14 mouse cellular contexts compared by ENCODE assay signal in the genomic region with DNA sequence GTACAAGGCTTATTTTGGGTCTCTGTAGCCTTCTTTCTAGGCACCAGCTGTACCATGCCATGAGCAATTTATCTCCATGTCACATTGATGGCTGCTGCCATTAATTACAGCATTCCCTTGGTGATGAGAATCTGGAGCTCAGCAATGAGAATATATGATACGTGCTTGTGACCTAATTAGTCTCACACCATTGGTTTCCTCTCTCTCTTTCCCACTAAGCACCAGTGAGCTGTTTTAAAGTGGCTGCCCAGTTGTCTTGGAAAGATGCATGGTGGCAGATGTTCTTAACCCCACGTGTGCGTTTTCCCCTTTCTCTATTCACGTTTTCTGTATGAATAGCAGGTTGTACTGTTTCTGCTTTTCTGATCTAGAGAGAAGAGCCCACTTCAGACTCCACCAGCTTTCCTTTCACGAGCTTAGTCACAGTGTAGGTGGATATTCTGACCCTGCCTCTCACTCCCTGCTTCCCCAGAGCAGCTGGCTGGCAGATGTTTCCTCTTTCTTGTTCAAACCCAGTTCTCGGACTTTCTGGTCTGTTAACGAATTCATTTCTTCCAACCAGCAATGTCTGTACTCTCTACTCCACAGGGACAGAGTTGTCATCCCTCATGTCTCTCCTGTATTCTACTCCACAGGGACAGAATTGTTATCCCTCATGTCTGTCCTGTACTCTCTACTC. TPM values are rescaled to one million over a fixed set of nuclear protein-coding genes. Genes with fewer than 3 reads are reported as not detected.
DNase-seq lines count a peak whose midpoint lies in the region; ATAC-seq lines count a peak whose summit lies in the region.
"Had no signal": no experiment of that assay in that cellular context is flagged by ENCODE, and none has a peak within 500 bp of the region (broad histone marks: within the 10 kb centered on the region; RNA-seq: fewer than 3 reads in every experiment).

No protein-coding gene starts in this region.

- H3K4me3 ChIP-seq in kidney, embryonic 16.5 days (ENCODE audit: low read length): no peak overlapping the region
- H3K4me3 ChIP-seq in intestine, embryonic 16.5 days (ENCODE audit: low read length): no peak overlapping the region
- H3K4me3 ChIP-seq: heart, adult 2 months had no signal

- no peak overlapping the region for H3K4me2 ChIP-seq in kidney, embryonic 16.5 days (replicated peaks; ENCODE audit: low read depth, low read length)
- no peak overlapping the region for H3K4me2 ChIP-seq in intestine, embryonic 16.5 days (ENCODE audit: low read depth, low read length)

- no peak overlapping the region for H3K9ac ChIP-seq in kidney, embryonic 16.5 days (replicated peaks; ENCODE audit: low read length)
- no peak overlapping the region for H3K9ac ChIP-seq in intestine, embryonic 16.5 days (ENCODE audit: low read depth, low read length)

- DNase-seq in kidney, adult 11 months: no peak
- DNase-seq in forelimb bud, embryonic 11.5 days (ENCODE audit: low read depth, low spot score): peak; percentile 35
- peak; percentile 32 for DNase-seq in splenic B cell, adult 2 months (ENCODE audit: low read depth, low spot score)
- DNase-seq in layer of hippocampus, adult 9-10 months (ENCODE audit: low spot score): no peak
- no peak for DNase-seq in cerebellum, adult 18-20 months
- DNase-seq: cerebellum, postnatal 14 days; heart, adult 2 months; right cerebral cortex, adult 18-20 months; thymus, adult 2 months had no signal

- H3K9me3 ChIP-seq in kidney, embryonic 16.5 days (ENCODE audit: low read length): no peaks in the 10 kb centered on the region
- H3K9me3 ChIP-seq in intestine, embryonic 16.5 days (ENCODE audit: control insufficient read depth, low read length): no peaks in the 10 kb centered on the region

- H3K27ac ChIP-seq in kidney, embryonic 16.5 days (ENCODE audit: low read length): no peak overlapping the region
- no peak overlapping the region for H3K27ac ChIP-seq in intestine, embryonic 16.5 days (ENCODE audit: low read length)
- H3K27ac ChIP-seq: heart, adult 2 months; macrophage had no signal

- peaks cover 3% of the 10 kb centered on the region; the same call in 1 of the 2 replicates for H3K4me1 ChIP-seq in kidney, embryonic 16.5 days (ENCODE audit: insufficient read depth, low read length)
- H3K4me1 ChIP-seq in intestine, embryonic 16.5 days (ENCODE audit: control insufficient read depth, insufficient read depth, low read length): no peaks in the 10 kb centered on the region

- WGBS in kidney, embryonic 16.5 days: 19% methylated on average over 7 of the region's 7 CpGs
- WGBS in intestine, embryonic 16.5 days: 58% methylated on average over 7 of the region's 7 CpGs

- H3K27me3 ChIP-seq in kidney, embryonic 16.5 days (ENCODE audit: insufficient read depth, low read length): no peaks in the 10 kb centered on the region
- no peaks in the 10 kb centered on the region for H3K27me3 ChIP-seq in splenic B cell, adult 2 months (ENCODE audit: control insufficient read depth, insufficient read depth, low read length, poor library complexity, severe bottlenecking)
- H3K27me3 ChIP-seq in intestine, embryonic 16.5 days (replicated peaks; ENCODE audit: control insufficient read depth, insufficient read depth, low read length): no peaks in the 10 kb centered on the region

- ATAC-seq in kidney, embryonic 16.5 days (ENCODE audit: low FRiP score, low TSS enrichment): peak; percentile 63; the same call in 1 of the 2 replicates
- ATAC-seq in megakaryocyte progenitor cell, adult 5-6 weeks (replicated peaks; ENCODE audit: poor library complexity): peak; percentile 77
- no peak for ATAC-seq in intestine, embryonic 16.5 days
- ATAC-seq: intestine, postnatal 0 days had no signal

- peaks cover 9% of the 10 kb centered on the region; the same call in 1 of the 2 replicates for H3K36me3 ChIP-seq in kidney, embryonic 16.5 days (ENCODE audit: insufficient read depth, low read length)
- H3K36me3 ChIP-seq in splenic B cell, adult 2 months (ENCODE audit: control insufficient read depth, insufficient read depth, low read length, poor library complexity, severe bottlenecking): peaks cover 9% of the 10 kb centered on the region
- H3K36me3 ChIP-seq in intestine, embryonic 16.5 days (ENCODE audit: control insufficient read depth, insufficient read depth, low read length): no peaks in the 10 kb centered on the region

RNA-seq across cellular contexts. Expression of a gene that starts 29.5 kb away (rescaled TPM):
- polyA plus RNA-seq in kidney, embryonic 16.5 days (2015; fragmentation: Nextera tagmentation; extraction: Ambion mirVana): 11.1 and 15.7 TPM in 2 replicates
- 43.3 and 44.0 TPM in 2 replicates for total RNA-seq in megakaryocyte progenitor cell, adult 5-6 weeks (2015)
- total RNA-seq in megakaryocyte progenitor cell, adult 5-6 weeks (2017): 35.0 and 36.6 TPM in 2 replicates
- 4.6 and 5.3 TPM in 2 replicates for polyA plus RNA-seq in intestine, embryonic 16.5 days (2015; fragmentation: Nextera tagmentation; extraction: Ambion mirVana)

Comparison
In these comparisons a context has a peak if more than half of its experiments do, and no peak if none do; other contexts are left out.
1. DNase-seq: peak in forelimb bud, embryonic 11.5 days (single experiment) and splenic B cell, adult 2 months (single experiment); none in kidney, adult 11 months (single experiment), layer of hippocampus, adult 9-10 months (single experiment) and cerebellum, adult 18-20 months (0 of 2).